Mouse (Mus musculus) limb, embryonic 15.5 days (tissue): ENCODE measurements at regions not wholly inside any gene's neighbourhood (a gene's known extent, or its start where the extent isn't known, plus 50 kb on each side); places are given as distances from the start of the nearest gene placed in this dataset.
A peak's percentile ranks its signal among the peaks of the same experiment; 100 is the strongest.

Source experiments
- ATAC-seq: fragments of 200-750 bp; cut with Nextera tagmentation; 2 replicates; pipeline ENCODE4 v1.8.0; 2017; ENCODE audit warnings: low read depth, moderate TSS enrichment; ENCODE audit not compliant: insufficient number of reproducible peaks, low FRiP score, low TSS enrichment
- H3K27ac ChIP-seq: fragments of 300-500 bp; sonication (generic); 2 replicates; pipeline ENCODE4 v1.5.1; 2015; ENCODE audit warnings: moderate library complexity, mild to moderate bottlenecking, inconsistent platforms
- H3K27me3 ChIP-seq: fragments of 300-500 bp; sonication (generic); 2 replicates; pipeline ENCODE4 v1.6.1; 2015; ENCODE audit warnings: inconsistent platforms
- H3K36me3 ChIP-seq: fragments of 300-500 bp; sonication (generic); 2 replicates; pipeline ENCODE4 v1.6.1; 2015; ENCODE audit warnings: inconsistent platforms
- H3K4me1 ChIP-seq: fragments of 300-500 bp; sonication (generic); 2 replicates; pipeline ENCODE4 v1.6.1; 2015; ENCODE audit warnings: inconsistent platforms
- H3K4me2 ChIP-seq: fragments of 300-500 bp; sonication (generic); 2 replicates; pipeline ENCODE4 v1.6.1; 2015; ENCODE audit warnings: mild to moderate bottlenecking, inconsistent platforms
- H3K4me3 ChIP-seq: fragments of 300-500 bp; sonication (generic); 2 replicates; pipeline ENCODE4 v1.5.1; 2015; ENCODE audit warnings: mild to moderate bottlenecking, inconsistent platforms
- H3K9ac ChIP-seq: fragments of 300-500 bp; sonication (generic); 2 replicates; pipeline ENCODE4 v1.6.1; 2015; ENCODE audit warnings: inconsistent platforms
- H3K9me3 ChIP-seq: fragments of 300-500 bp; sonication (generic); 2 replicates; pipeline ENCODE4 v1.6.1; 2016; ENCODE audit warnings: inconsistent platforms
- WGBS: fragments of 180-500 bp; shearing (Covaris S2); methylation state at CpG from one replicate; pipeline ENCODE4 v1.1.7; 2015; 5-methylcytosine and 5-hydroxymethylcytosine counted together

GRCm38 (mm10) chr13:59895754-59896153 is 72.8 kb upstream of the Tut7 start:
- H3K9ac ChIP-seq: no peak overlapping the region
- H3K27me3 ChIP-seq: no peaks in the 10 kb centered on the region
- 90% methylated on average over 2 of the region's 2 CpGs for WGBS
- H3K27ac ChIP-seq: no peak overlapping the region
- H3K4me2 ChIP-seq: no peak overlapping the region
- H3K4me3 ChIP-seq: no peak overlapping the region
- H3K36me3 ChIP-seq: no peaks in the 10 kb centered on the region
- H3K4me1 ChIP-seq: peaks cover 5% of the 10 kb centered on the region; the same call in 1 of the 2 replicates
- ATAC-seq: no peak
- no peaks in the 10 kb centered on the region for H3K9me3 ChIP-seq

DNA sequence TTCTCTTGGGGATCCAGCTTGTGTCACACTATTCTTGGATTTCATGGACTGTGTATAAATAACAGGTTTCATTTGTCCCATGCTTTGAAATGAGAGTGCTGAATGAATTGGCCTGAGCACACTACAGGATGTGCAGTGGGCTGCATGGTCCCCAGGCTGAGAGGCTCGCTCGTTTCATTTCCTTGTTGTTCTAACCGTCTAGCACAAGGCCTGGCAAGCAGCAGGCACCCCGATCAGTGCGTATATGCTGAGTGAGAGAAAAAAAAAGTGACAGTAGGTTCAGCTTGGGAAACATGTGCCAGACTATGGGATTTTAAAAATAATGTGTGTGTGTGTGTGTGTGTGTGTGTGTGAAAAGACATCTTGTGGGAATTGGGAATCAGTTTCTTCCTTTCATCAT is 71.1 kb upstream of the Tut7 start:
- H3K9ac ChIP-seq: no peak overlapping the region
- H3K9me3 ChIP-seq: no peaks in the 10 kb centered on the region
- H3K4me3 ChIP-seq: no peak overlapping the region
- no peaks in the 10 kb centered on the region for H3K27me3 ChIP-seq
- H3K27ac ChIP-seq: no peak overlapping the region
- H3K36me3 ChIP-seq: no peaks in the 10 kb centered on the region
- H3K4me1 ChIP-seq: peaks cover 14% of the 10 kb centered on the region
- 40% methylated on average over 5 of the region's 5 CpGs for WGBS
- ATAC-seq: no peak
- H3K4me2 ChIP-seq: no peak overlapping the region

GRCm38 (mm10) chr13:59892961-59893360 is 70.0 kb upstream of the Tut7 start:
- Histone ChIP-seq H3K27ac (no peak overlapping the region), H3K4me1 (peaks cover 14% of the 10 kb centered on the region), H3K4me2 (no peak overlapping the region), H3K9me3 (no peaks in the 10 kb centered on the region), H3K9ac (no peak overlapping the region), H3K27me3 (no peaks in the 10 kb centered on the region), H3K4me3 (no peak overlapping the region), H3K36me3 (no peaks in the 10 kb centered on the region)
- ATAC-seq: no peak
- WGBS: 51% methylated on average over 8 of the region's 8 CpGs

DNA sequence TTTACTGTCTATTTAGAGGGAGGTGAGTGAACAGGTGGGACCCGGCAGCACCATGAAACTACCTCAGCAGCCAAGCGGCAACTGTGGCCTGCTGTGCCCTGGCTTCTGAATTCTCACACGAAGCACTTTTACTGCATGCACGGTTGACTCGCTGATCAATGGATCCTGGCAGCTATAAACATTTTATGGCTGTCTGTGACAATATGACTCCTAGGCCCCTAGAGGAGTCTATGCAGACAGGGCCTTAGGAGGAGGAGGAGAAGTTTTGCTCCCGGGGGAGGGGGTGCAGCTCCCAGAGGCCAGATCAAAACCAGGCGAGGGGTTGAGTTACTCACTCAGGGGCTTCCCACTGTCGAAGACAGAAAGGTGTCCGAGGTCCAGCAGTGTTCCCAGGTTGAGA is 69.4 kb upstream of the Tut7 start:
- Histone ChIP-seq H3K4me3 (no peak overlapping the region), H3K27me3 (no peaks in the 10 kb centered on the region), H3K9ac (no peak overlapping the region), H3K4me2 (no peak overlapping the region), H3K36me3 (no peaks in the 10 kb centered on the region), H3K4me1 (peaks cover 14% of the 10 kb centered on the region), H3K27ac (no peak overlapping the region), H3K9me3 (no peaks in the 10 kb centered on the region)
- no peak for ATAC-seq
- 28% methylated on average over 9 of the region's 9 CpGs for WGBS

DNA sequence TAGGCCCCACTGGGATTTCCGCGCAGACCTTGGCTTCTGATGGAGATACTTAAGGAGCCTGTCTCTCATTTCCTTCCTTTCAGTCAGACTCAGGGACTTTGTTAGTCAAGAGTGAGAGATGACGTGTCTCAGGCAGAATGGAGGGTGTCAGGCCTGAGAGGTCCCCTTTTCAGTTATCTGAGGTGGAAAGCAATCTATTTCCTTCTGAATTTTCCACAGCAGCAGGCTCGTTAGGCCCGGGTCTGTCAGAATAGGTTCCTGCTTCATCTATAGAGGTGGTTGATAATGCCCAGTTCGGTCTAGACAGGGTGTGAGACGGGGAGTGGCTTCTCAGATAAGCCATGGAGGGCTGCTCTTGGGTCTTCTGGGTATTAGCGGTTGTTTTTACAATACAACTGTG is 68.8 kb upstream of the Tut7 start:
- no peak for ATAC-seq

GRCm38 (mm10) chr13:59889468-59890117 is 66.6 kb upstream of the Tut7 start:
- Histone ChIP-seq H3K27me3 (no peaks in the 10 kb centered on the region), H3K4me3 (no peak overlapping the region), H3K4me1 (peaks cover 14% of the 10 kb centered on the region), H3K9me3 (no peaks in the 10 kb centered on the region), H3K27ac (peak overlapping the region; percentile 2; the same call in 1 of the 2 replicates), H3K9ac (no peak overlapping the region), H3K4me2 (no peak overlapping the region), H3K36me3 (no peaks in the 10 kb centered on the region)
- no peak for ATAC-seq
- WGBS: 23% methylated on average over 10 of the region's 10 CpGs

More for the DNA sequence above, 68.8 kb upstream of the Tut7 start:
- Histone ChIP-seq H3K36me3 (no peaks in the 10 kb centered on the region), H3K4me3 (no peak overlapping the region), H3K27me3 (no peaks in the 10 kb centered on the region), H3K4me2 (no peak overlapping the region), H3K4me1 (peaks cover 14% of the 10 kb centered on the region), H3K9me3 (no peaks in the 10 kb centered on the region), H3K27ac (no peak overlapping the region; the same call in 1 of the 2 replicates), H3K9ac (no peak overlapping the region)
- 65% methylated on average over 8 of the region's 8 CpGs for WGBS

DNA sequence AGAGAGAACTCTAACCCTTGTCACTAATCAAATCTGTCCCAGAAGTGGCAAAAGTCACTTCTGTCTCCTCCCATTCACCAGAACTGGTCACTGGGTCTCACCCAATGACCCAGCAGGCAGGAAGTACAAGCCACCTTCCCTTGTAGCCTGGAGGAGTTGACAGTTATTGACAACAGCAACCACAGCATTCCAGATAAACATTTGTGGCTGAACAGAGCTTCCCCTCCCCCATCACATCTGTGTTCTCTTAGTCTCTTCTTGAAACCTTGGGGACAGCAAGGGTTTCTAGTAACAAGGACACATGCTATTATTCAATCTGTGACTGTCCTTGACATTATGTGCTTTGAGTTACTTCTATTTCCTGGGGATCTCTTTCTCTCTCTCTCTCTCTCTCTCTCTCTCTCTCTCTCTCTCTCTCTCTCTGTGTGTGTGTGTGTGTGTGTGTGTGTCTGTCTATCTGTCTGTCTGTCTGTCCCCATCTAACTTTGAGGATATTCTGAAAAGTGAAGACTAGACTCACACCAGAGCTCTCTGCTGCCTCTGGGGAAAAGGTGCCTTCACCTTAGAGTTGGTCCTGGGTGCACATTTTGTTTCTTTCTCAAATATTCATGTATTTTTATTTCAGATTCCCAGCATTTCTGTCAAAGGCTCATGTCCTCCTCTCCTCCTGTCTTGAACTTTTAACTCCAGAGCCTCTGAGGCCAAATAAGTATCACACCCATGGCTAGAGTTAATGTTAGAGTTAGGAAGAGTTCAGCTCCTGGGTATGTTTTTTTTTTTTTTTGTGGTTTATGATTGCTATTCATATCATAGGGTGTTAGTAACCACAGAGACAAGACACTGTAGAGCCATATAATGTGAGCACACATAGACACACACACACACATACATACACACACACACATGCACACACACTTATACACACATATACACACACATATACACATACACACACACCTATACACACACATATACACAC is 65.4 kb upstream of the Tut7 start:
- Histone ChIP-seq H3K9ac (no peak overlapping the region), H3K9me3 (no peaks in the 10 kb centered on the region), H3K27me3 (no peaks in the 10 kb centered on the region), H3K4me2 (no peak overlapping the region), H3K4me1 (peaks cover 17% of the 10 kb centered on the region), H3K36me3 (no peaks in the 10 kb centered on the region), H3K27ac (peak overlapping the region; percentile 18; the same call in 1 of the 2 replicates), H3K4me3 (no peak overlapping the region)
- ATAC-seq: no peak

GRCm38 (mm10) chr13:59887306-59887705 is 64.4 kb upstream of the Tut7 start:
- H3K4me2 ChIP-seq: no peak overlapping the region
- no peak for ATAC-seq
- 64% methylated on average over 4 of the region's 4 CpGs for WGBS

DNA sequence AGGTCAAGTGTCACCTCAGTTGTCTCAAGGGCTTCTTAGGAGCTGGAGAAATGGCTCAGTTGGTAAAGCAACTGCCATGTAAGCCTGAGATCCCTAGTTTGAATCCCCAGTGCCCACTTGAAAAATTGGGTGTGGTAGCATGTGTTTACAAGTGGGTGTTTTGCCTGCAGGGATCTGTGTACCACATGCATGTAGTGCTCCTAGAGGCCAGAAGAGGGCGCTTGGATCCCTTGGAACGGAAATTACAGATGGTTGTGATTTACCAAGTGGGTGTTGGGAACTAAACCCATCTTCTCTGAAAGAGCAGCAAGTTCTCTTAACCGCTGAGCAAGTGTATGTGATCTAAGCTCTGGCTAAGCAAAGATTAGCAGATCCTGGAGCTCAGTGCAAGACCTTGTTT is 63.6 kb upstream of the Tut7 start:
- WGBS: 71% methylated on average over 3 of the region's 3 CpGs
- Histone ChIP-seq H3K27ac (no peak overlapping the region), H3K4me2 (no peak overlapping the region)

More at GRCm38 (mm10) chr13:59887306-59887705, 64.4 kb upstream of the Tut7 start:
- Histone ChIP-seq H3K9me3 (no peaks in the 10 kb centered on the region), H3K27me3 (no peaks in the 10 kb centered on the region), H3K9ac (no peak overlapping the region), H3K27ac (no peak overlapping the region), H3K36me3 (no peaks in the 10 kb centered on the region), H3K4me1 (peaks cover 16% of the 10 kb centered on the region), H3K4me3 (no peak overlapping the region)

GRCm38 (mm10) chr13:59881989-59882784 is 59.2 kb upstream of the Tut7 start:
- Histone ChIP-seq H3K9me3 (no peaks in the 10 kb centered on the region), H3K9ac (no peak overlapping the region), H3K36me3 (no peaks in the 10 kb centered on the region), H3K27ac (peak overlapping the region; percentile 82), H3K4me2 (peak overlapping the region; percentile 19; the same call in 1 of the 2 replicates), H3K27me3 (no peaks in the 10 kb centered on the region), H3K4me3 (no peak overlapping the region), H3K4me1 (peaks cover 26% of the 10 kb centered on the region)
- no peak for ATAC-seq
- 9% methylated on average over 12 of the region's 19 CpGs for WGBS

More for the DNA sequence above, 63.6 kb upstream of the Tut7 start:
- H3K27me3 ChIP-seq: no peaks in the 10 kb centered on the region
- no peaks in the 10 kb centered on the region for H3K9me3 ChIP-seq
- peaks cover 20% of the 10 kb centered on the region for H3K4me1 ChIP-seq
- ATAC-seq: no peak
- H3K9ac ChIP-seq: no peak overlapping the region
- no peaks in the 10 kb centered on the region for H3K36me3 ChIP-seq
- H3K4me3 ChIP-seq: no peak overlapping the region

GRCm38 (mm10) chr13:59880055-59880454 is 57.1 kb upstream of the Tut7 start:
- no peak overlapping the region for H3K4me2 ChIP-seq
- H3K9me3 ChIP-seq: no peaks in the 10 kb centered on the region
- H3K27ac ChIP-seq: peak overlapping the region; percentile 82
- no peaks in the 10 kb centered on the region for H3K27me3 ChIP-seq
- no peaks in the 10 kb centered on the region for H3K36me3 ChIP-seq
- no peak overlapping the region for H3K9ac ChIP-seq
- H3K4me3 ChIP-seq: no peak overlapping the region
- 21% methylated on average over 3 of the region's 3 CpGs for WGBS
- peaks cover 35% of the 10 kb centered on the region for H3K4me1 ChIP-seq
- ATAC-seq: peak; percentile 36; the same call in 1 of the 2 replicates
